Mouse (Mus musculus) myocyte (in vitro differentiated cells): ENCODE data around the gene Ggact.

Experiments used
- E2F4 ChIP-seq: IDR thresholded peaks from one replicate; pipeline ENCODE4 v1.6.1; 2011; ENCODE audit warnings: mild to moderate bottlenecking, control low read depth, moderate library complexity; ENCODE audit not compliant: insufficient read depth
- MAX ChIP-seq: IDR thresholded peaks from one replicate; pipeline ENCODE4 v1.6.1; 2011; ENCODE audit warnings: low read depth, mild to moderate bottlenecking, control low read depth
- MYOG ChIP-seq, 3 experiments: IDR thresholded peaks; one replicate each; pipeline ENCODE4 v1.6.1; 2011; ENCODE audit warnings: control low read depth in 2 of 3, low read depth in 2 of 3, mild to moderate bottlenecking in 2 of 3; ENCODE audit not compliant: insufficient read length in 2 of 3, control insufficient read depth in 1 of 3, insufficient read depth in 1 of 3
- POLR2A ChIP-seq: IDR thresholded peaks from one replicate; pipeline ENCODE4 v1.6.1; 2011; ENCODE audit warnings: low read depth, mild to moderate bottlenecking, control low read depth, moderate library complexity; ENCODE audit not compliant: insufficient read length

DNA sequence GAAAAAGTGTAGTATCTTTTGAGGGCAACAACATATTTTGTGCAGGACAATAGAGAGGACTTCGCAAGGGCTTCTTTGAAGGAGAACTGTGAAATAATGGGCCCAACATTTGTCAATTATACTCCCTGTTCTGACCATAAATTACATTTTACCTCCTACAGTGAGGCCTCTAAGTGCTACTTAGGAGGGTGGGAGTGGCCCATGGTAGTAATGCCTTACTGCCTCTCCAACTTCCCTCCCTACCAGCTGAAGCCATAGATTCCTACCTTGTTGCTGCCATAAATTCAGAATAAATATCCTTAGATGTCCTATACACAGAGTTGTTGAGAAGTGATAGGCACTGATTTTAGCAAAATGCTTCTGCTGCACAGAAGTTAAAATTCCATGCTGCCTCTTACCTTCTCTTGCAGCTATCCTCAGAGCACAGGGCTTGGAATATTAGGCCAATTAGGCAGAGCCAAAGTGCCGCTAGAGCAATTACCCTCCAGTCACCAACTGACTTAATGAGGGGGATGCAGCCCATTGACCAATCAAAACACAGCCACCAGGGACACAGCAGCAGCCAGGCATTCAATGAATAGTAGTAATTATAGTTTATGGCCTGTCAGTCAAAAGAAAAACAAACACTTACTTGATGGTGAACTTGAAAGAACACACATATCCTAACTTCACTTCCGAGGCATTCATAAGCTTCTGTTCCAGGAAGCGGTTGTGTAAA, 29.4 kb upstream of the Ggact start:
- TF ChIP-seq POLR2A (no peak), E2F4 (no peak), MAX (no peak), MYOG (IDR thresholded peaks at IDR 0.05; ENCODE audit: control insufficient read depth in 1 of 3, insufficient read depth in 1 of 3, insufficient read length in 2 of 3, low read depth in 2 of 3) (no peak)
